Mouse (Mus musculus): ENCODE results near the gene Paip2b.
"Not testable (repeated sequence)": the region's sequence is repeated elsewhere in the genome, so short reads cannot be mapped to it uniquely, and the experiment has no call there.

Paip2b gene

DNA sequence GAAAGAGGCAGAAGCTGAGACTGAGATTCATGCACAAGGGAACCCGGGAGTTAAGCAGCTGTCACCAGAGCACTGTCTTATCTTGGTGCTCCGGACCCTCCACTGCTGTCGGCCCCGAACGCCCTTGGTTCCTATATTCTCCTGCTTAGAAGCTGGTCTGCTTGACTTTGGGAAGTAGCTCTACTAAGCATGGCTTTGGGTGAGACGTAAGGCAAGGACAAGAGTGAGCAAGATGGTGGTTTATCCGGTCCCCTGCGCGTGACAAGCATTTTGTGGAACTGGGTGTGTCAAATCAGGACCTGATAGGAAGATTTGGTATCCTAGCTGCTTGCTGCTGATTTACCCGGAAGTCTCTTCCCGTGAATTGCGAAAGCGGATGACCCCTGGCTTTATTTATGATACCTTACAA, 36.0 kb downstream of the Paip2b start:
- peak; percentile 45 for DNase-seq

DNA sequence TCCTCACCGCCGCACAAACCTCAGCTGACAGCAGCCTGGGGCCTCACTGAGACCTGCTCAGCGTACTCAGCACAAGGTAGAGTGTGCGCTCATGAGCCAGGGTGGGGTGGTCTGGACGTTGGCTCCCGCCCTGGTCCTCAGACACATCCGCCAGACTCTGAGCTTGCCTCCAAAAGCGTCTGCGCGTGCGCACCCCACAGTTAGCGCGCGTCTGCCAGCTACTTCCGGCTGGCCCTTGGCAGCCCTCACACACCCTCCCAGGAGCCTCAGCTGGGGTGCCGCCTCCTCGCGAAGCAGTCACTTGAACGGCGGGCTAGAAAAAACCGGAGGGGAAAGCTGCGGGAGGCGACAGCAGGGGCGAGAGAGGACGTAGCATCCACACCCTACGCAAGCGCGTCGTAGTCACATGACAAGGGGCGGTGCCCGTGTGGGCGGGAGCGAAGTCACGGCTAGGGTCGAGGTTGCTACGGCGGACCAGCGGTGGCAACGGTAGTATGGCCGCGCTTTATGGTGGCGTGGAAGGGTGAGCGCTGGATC, 36.7 kb downstream of the Paip2b start, which contains the start of gene Nagk:
Nagk (plus strand) TSS at position 223 of the 537 bp plus-strand sequence.
- DNase-seq = peak; percentile 95

DNA sequence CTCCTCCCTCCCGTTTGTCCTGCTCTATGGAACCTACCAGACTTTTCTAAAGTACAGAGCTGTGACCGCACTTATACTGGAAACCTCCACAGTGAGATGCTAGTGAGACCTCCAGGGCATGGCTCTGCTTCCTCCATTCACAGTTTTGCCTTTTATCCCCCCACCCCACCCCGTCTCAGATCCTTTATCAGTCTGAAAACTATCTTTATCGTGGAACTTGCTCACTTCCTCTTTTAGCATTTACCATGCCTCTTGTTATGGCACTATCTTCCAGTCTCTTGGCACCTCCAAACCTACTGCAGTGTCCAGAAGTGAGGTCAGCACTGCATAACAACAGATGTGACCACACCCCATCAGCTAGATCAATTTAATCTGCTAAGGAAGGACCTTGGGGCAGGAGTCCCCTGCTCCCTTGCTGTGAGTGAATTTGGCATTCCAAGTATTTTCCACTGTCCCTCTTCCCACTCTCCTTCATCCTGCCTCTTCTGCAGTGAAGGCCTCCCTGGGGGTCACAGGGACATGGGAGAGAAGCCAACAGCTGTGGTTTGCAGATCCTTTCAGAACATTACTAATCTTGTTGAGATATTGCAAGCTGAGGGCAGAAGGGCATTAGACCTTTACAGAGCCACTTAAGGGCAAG, 40.2 kb downstream of the Paip2b start:
- DNase-seq = no peak

DNA sequence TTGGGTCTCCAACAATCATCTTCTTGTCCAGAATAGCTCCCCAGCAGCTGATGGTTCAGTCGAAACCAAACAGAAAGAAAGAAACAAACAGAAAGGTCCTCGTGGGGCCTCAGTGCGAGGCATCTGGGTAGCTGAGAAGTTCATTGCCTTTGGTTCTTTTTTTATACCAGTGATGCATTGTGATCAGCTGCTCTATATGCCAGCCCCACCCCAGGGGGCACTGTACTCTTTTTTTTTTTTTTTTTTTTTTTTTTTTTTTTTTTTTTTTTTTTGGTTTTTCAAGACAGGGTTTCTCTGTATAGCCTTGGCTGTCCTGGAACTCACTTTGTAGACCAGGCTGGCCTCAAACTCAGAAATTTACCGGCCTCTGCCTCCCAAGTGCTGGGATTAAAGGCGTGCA, 41.0 kb downstream of the Paip2b start:
- DNase-seq = not testable (repeated sequence)

DNA sequence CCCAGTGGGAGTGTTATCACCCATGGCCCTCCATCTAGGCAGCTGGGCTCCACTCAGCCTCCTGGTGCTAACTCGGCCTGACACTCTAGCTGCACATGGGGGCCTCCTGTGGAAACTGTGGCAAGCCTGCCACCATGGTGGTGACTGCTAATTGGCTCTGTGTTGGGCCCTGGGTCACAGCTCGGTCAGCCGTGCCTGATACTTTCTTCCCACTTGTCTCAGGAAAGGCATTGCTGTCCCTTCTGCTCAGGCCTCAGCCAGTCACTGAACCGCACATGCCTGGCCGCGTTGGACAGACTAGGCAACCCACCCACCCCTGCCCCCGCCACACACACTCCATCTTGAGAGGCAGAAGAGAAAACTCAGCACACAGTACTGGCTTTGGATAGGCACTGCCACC, 43.0 kb downstream of the Paip2b start:
- DNase-seq = no peak

DNA sequence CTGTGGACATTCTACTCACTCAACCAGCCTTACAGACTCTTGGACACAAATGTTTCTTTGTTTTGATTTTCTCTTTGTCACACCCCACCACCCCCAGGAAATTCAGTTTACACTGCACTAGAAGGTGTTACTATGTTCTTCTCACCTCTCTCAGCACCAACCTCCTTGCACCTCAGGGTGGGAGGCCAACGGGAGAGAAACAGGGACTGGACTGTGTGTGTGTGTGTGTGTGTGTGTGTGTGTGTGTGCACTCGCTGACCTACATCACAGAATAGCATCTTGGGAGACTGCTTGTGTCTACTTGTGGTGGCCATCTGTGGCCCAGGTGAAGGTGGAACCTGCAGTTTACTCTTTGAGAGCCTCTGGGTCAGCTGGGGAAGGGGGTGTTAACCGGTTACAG, 45.1 kb downstream of the Paip2b start:
- DNase-seq = no peak

DNA sequence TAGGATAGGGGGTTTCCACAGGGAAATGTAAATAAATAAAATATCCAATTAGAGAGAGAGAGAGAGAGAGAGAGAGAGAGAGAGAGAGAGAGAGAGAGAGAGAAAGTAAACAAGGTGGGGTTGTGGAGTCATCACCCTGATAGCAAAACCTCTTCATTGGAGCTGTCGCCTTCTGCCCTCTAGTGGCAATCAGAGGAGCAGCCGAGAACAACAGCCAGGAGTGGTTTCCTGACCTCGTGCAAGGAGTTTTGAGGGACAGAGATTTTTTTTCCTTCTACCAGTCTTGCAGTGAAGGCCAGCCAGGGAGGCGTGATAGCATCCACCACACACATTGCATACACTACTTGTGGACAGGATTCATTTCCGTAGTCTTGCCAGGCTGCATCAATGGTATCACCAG, 52.5 kb downstream of the Paip2b start:
- peak; percentile 67 for DNase-seq

DNA sequence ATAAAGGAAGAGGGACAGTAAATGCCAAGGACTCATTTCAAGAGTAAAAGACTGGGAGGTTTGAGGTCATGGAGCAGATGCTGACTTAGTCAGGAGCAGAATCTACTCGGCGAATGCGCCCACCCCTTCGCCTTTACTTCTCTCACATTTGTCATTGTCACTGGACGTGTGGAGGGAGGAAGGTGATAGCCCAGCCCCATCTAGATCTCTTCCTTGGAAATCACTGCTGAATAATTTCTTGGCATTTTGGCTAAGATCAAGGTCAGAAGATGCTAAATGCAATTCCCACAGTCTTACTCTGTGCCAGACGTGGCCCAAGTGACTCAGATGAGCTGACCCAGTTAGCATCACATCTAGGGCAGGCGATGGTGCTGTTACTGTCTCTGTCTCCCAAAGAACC, 53.2 kb downstream of the Paip2b start:
- no peak for DNase-seq

DNA sequence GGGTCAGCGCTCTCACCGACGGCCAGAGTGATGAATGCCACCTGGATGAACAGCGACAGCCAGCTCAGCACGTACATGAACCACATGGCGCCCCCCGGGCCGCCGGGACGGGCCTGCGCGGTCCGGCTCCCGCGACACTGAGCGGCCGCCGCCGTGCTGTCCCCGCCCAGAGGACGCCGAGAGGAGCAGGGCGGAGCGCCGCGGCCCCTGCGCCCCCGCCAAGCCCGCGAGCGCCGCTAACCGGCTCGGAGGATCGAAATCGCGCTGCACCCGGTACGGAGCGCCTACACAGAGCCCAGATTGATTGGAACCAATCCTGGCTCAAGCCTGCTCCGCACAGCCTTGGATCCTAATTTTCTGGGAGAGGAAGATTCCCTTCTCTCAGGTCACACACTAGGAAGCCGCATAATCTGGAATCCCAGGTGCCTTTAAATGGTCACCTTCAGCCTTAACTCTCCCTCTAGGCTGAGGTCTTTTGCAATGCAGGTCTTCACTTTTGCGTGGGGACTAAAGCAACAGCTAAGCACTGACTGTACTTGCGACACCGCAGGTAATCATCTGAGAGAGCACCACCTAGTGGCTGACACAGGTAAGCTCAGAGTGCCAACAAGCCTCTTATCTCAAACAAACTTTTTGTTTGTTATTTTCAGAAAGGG, 55.8 kb downstream of the Paip2b start, which contains the start of gene Tex261:
Tex261 (minus strand) TSS at position 176 of the 656 bp plus-strand sequence.
- peak; percentile 90 for DNase-seq

DNA sequence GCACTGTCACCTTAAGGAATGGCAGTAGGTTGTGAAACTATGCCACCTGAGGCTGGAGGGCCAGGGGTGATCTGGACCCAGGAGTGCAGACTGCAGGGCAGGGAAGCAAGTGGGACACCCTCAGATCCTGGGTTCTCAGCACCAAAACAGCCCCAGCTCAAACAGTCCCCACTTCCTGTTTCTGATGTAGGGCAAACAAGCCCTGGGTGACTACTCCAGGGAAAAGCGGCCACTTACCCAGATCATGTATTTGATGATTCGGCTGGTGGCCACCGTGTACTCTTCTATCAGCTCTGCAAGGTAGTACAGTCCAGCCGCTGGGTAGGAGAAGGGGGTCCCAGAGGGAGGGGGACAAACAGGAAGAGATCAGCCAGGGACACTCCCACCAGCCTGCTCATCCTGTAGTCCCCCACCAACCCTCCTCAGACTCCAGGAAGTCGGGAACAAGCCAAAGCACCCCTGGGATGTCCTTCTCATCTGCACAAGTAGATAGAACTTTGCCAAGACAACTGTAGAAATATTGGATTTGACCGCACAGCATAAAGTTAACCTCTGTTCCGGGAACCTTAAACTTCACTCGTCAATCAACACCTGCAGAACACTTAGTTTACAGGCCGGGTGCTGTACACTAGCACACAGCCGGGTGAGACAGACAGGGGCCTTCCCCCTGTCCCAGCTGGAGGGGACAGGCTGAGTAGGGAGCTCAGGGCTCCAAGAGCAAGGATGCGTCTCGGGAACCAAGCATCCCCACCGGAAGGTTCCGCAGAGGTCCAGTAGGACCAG, 56.6 kb downstream of the Paip2b start:
- no peak for DNase-seq

DNA sequence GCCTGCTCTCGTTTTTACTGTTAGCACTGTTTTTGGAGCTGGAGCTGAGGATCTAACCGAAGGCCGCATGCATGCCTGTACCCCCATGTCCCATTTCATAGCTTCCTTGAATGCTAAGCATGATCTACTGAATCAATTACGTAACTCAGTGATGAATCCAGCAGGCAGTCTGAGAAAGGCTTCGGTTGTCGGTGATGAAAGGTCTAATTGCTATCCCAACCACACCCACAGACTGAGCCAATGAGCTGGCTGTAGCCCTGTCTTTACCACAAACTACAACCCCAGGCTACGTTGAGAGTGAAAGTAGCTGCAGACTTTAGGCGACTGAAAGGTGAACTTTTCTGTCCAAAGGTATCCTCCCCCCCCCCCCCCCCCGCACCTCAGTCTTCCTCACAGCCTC, 57.4 kb downstream of the Paip2b start:
- no peak for DNase-seq

DNA sequence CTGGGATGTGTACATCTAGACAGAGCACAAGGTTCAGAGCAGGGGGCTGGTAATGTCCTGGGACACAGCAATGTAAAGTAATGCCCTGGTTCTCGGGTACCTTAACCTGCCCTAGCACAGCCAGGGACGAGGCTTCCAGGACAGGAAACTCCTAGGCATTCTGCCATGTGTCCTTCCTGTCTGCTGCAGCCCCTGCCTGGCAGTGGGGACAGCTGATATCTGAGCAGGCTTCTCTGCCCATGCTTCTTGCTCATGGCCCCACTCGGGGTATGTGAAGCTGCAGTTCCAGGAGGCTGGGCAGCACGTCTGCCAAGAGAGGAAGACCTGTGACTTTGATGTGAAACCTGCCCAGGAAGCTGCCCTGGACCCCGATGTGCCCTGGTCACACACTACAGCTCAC, 63.1 kb downstream of the Paip2b start:
- no peak for DNase-seq

DNA sequence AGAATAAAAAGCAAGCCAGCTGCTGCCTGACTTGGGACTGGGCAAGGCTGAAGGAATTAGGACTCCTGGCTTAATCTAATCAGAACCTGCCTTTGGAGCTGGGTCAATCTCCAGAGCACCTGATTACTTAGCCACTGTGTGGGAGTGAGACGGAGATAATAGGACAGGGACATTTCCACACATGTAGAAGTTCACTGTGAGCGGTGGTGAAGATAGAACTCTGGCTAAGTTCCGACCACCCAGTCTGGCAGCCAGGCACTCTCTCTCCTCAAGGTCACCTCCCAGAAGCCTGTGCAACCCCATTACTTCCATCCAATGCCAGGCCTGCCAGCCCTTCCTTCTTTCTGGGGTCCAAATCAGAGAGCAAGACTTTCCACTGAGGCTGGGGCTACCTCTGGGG, 64.6 kb downstream of the Paip2b start:
- DNase-seq = no peak

DNA sequence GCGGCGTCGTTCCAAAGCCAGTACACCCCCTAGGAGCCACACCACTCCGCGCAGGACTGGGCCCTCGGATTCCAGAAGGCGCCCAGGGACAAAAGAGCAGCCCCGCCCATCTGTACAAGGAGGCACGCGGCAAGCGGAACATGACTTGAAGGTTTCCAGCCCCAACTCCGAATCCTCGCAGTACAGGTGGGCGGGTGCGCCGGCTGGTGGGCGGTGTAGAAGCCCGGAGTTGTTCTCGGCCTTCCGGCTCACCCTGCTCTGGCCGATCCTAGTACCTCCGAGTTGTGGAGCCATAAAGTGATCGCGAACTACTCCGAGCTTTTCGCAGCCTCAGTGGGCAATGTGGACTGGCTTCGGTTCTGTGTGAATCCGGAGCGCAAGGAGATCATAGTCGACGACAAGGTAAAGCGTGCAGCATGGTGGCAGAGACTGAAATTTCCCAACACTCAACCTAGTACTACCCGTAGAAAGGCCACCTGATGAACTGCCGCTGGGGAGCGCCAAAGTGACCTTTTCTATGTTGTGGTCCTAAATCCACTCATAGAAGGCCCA, 68.6 kb downstream of the Paip2b start:
- peak; percentile 37 for DNase-seq

DNA sequence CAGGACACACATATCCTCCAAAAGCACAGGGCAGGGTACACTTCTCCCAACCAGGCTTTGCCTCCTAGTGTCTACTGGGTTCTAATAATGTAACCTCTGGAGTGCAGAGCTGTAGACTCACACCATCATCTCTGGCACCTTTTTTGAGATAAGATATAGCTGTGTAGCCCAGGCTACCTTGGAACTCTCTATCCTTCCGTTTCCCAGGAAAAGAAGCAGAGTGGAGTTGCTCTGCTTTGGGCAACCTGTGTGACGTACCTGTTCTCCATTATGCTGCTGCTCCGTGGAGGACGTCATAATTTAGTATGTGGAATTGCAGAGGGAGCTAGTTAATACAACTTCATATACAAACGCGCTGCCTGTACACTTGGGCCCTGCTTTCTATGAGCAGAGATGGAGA, 69.2 kb downstream of the Paip2b start, which contains the start of gene Ankrd53:
Ankrd53 (plus strand) TSS at position 301 of the 400 bp plus-strand sequence.
- DNase-seq = no peak

DNA sequence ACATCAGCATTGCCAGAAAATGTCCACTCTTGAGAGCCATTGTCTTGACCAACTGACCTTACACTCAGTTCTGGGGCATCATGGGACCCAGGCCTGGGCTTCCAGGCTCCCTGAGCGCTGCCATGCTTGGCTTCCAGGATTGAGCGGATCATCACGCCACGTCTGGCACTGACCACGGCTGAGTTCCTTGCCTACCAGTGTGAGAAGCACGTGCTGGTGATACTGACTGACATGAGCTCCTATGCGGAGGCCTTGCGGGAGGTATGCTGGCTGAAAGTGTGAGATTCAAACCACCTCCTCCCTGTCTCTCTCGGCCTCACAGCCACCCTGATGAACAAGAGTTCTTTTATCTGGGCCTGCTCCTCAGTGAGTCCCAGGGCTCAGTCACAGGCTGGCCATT, 75.5 kb downstream of the Paip2b start:
- DNase-seq = no peak

Data from kidney, adult 9 months (tissue).